Comparison of ENCODE assay signal across 1 mouse cellular context in the genomic region with DNA sequence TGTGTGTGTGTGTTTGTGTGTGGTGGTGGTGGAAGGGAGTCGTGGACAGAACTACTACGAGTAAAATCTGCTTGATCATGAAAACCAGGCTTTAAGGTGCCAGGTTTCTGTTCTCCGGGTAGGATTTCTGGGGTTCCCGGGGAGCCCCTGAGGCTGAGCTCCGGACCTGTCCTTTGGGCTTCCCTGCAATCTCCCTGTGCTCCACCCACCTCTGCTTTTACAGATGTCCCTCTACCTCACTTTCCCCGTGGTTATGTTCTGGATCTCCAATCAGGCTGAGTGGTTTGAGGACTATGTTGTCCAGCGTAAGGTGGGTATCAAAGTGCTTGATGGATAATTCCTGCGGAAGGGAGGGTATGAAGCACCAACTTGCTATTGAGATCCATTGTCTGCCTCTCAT.
TF ChIP-seq lines count a peak whose summit lies in the region.

No protein-coding gene starts in this region.

TF ChIP-seq in ES-E14, 5 proteins besides CTCF, POLR2A, EP300 and RAD21:
- no peak for TF ChIP-seq ZNF384 (IDR thresholded peaks at IDR 0.05; ENCODE audit: low read depth, low read length)
- no peak for TF ChIP-seq HCFC1 (IDR thresholded peaks at IDR 0.05; ENCODE audit: borderline replicate concordance, insufficient read depth, low read length)
TF ChIP-seq in ES-E14: peak in this region for 0.
